Mouse (Mus musculus) spleen, postnatal 10 days (tissue): Measurements from ENCODE around the gene Sycp3.
"Not testable (repeated sequence)": the region's sequence is repeated elsewhere in the genome, so short reads cannot be mapped to it uniquely, and the experiment has no call there.

Experiments
- DNase-seq, 2 experiments: peaks; one replicate each; pipeline ENCODE4 v3.0.0; 2021 to 2022; ENCODE audit warnings: low spot score in 2 of 2

Gene Sycp3

GRCm38 (mm10) chr10:88459502-88459992, at the start of gene Sycp3:
Gene Sycp3 (plus strand): TSS chr10:88459569.
- no peak for DNase-seq

DNA sequence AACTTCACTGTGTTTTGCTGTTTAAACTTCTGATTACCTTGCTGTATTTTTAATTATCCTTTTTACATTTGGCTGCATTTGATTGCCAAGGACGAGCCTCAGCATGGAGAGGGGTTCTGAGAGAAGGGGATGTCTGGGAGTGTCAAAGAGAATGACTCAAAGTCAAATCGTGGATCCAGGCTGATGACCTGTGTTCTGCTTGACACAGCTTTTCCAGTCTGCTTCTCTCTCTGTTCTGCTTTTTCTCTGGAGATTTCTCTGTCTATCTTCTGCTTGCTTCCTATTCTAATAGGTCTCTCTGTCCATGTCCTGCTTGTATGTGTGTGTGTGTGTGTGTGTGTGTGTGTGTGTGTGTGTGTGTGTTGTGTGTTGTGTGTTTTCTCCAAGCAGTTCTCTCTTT, 49.6 kb upstream of the Sycp3 start:
- no peak for DNase-seq

DNA sequence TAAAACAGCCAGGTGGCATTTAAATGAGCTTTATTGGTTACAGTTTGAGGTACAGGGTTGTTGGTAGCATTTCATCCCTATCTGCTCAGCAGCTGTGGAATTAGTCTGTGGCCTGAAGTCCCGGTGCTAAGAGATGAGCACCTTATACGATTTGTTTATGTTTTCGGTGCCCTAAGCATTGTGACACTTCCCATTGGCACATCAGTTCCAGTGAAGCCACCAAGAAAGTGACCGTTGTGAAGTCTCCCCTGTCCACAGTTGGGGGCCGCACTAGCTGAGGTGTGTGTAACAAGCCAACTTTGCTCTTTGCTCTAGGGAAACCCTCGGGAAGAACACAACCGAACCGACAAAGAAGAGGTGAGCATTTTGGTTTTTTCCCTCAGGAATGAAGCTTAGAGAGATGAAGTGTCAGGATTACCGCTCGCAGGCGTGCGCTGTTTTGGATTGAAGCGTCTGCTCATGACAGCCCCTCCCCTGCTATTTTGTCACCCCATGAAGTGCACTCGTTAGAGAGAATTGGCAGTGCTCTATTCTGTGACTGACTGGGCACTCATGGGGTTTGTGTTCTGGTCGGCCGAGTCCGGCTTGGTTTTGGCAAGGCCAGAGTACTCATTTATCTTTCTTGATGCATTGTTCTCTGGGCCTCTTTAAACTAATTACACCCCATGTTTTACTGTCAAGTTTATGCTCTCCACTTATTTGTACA, 46.9 kb upstream of the Sycp3 start:
- DNase-seq: no peak

GRCm38 (mm10) chr10:88417686-88418085, 41.7 kb upstream of the Sycp3 start:
- no peak for DNase-seq

GRCm38 (mm10) chr10:88420141-88420541, 39.2 kb upstream of the Sycp3 start:
- no peak for DNase-seq

- DNase-seq: peak in 1 of 2 experiments; percentile 26
Observed at GRCm38 (mm10) chr10:88420655-88421435, 38.5 kb upstream of the Sycp3 start.

- peak in 1 of 2 experiments; percentile 63 for DNase-seq
Observed at GRCm38 (mm10) chr10:88426158-88426816, 33.1 kb upstream of the Sycp3 start.

GRCm38 (mm10) chr10:88426896-88427295, 32.5 kb upstream of the Sycp3 start:
- no peak for DNase-seq

DNA sequence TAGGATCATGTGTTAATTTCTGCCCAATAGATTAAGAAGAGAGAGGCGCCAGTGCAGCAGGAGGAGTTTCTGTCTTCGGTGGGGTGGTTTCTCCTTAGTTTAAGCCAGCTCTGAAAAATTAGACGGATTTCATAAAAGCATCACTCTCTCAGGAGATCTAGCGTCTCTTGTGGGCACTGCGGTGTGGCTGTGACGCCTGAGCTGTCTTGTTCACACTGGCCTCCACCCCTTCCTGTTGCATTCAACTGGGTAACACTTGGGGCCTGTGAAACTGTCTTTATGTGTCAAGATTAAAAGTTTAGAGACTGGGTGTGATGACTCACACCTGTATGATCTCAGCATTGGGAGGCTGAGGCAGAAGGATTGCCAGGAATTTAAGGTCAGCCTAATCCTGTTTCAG, 31.4 kb upstream of the Sycp3 start:
- no peak for DNase-seq

- DNase-seq: no peak
Observed at GRCm38 (mm10) chr10:88441224-88441623, 18.1 kb upstream of the Sycp3 start.

DNA sequence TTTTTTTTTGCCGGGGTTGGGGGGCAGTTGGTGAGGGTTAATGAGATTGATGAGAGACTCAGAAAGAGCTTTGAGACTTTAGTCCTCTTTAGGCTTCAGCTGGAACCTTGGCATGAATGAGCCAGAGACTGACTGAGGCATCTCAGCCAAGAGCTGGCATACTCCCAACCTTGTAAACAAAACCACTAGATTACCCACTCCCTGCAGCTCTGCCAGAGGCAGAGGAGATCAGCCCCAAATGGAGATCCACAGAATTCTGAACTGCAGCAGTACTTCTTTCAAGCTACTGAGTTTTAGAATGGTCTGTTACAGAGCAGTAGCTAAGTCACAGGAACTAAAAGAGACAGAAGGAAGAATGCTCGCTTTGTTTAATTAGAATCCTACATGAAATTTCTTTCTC, 8.1 kb upstream of the Sycp3 start:
- DNase-seq: no peak

DNA sequence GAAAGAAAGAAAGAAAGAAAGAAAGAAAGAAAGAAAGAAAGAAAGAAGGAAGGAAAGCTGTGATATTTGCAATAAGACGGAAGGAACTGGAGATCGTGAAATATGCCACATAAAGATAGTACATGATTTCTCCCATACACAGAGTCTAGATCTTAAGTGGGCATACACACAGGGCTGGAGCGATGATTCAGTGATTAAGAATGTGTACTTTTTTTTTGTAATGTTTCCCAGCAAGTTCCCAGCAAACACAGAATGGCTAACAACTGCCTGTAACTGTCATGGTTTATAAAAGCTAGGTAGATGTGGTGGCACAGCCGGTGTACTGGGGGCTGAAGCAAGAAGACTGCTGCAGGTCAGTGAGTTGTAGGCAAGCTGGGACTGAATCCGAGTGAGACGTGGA, 7.4 kb upstream of the Sycp3 start:
- DNase-seq: no peak

GRCm38 (mm10) chr10:88457816-88458215, 1.6 kb upstream of the Sycp3 start:
- no peak for DNase-seq

GRCm38 (mm10) chr10:88460122-88460820, 902 bp downstream of the Sycp3 start:
- no peak for DNase-seq

GRCm38 (mm10) chr10:88482866-88483265, 23.5 kb downstream of the Sycp3 start:
- not testable (repeated sequence) for DNase-seq

DNA sequence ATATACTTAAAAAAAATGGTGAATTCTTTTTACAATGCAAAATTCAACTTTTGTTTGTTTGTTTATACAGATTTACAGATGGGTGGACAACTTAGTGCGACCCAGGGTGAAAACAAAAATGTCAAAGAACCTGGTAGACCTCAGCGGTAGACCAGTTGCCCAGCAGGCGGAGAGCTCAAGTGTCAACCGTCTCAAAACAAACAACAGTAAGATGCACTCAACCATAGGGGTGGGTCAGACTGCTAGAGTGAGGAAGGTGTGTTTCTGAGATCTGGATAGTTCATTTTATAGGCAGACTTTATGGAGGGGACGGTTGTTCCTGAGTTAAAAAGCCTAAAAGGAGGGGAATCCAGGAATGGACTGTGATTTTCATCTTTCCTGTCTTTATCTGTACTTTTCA, 29.3 kb downstream of the Sycp3 start:
- DNase-seq: no peak

DNA sequence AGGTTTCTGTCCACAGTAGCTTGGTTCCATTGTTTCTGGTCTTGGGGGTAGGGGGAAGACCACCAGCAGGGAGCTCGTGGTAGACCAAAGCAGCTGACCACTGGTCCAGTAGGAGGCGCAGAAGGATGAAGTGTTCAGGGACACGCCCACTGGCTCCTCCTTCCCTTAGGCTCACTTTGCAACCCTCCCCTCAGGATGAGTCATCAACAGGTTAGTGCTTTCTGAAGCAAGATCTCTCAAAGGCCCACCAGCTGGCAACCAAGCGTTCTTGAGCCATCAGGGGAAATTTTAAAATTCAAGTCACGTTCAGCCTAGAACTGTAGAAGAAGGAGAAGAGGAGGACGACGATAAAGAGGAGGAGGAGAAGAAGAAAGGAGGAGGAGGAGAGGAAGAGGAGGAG, 32.3 kb downstream of the Sycp3 start:
- DNase-seq: no peak

DNA sequence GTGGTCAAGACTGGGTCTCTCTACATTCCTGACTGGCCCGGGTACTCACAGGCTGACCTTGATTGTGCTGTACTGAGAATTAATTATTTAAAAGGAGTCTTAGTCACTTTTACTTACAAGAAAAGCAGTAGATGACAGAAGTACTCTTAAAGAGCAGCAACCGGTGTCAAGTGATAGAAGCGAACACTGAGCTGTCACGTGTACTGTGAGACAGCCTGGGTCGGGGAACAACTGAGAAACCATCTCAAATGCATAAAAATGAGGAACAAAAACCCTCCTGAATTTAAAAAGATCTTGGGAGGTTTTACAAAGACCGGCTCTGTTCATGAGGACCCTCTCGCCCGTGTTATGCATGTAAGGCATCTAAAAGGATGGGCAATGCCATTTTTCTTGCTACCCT, 33.3 kb downstream of the Sycp3 start:
- DNase-seq: no peak

DNA sequence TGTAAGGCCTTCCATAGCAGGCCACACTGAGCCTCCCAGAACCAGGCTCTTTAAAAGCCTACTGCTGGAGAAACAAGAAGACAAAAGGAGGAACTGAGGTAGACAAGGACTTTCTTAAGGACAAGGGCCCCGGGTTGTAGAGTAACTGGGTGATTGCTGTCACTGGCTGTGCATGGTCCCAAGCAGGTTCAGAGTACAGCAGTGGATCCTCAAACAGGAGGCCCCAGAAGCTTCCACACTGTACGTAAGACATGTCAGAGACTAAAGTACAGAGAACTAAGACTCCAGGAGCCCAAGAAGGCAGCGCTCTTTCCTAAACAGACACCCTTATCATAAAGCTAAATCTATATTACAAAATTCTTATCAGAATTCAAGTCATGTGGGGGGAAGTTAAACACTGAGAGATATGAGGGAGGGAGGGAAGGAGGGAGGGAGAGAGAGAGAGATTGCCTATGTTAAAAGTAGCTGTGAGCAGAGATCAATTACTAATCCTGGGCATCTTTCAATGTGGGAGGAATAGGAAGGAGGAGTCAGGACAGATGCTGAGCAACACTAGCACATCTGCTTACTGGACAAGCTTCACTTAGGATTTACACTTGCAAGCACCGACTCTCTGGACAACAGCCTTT, 35.7 kb downstream of the Sycp3 start:
- DNase-seq: no peak

DNA sequence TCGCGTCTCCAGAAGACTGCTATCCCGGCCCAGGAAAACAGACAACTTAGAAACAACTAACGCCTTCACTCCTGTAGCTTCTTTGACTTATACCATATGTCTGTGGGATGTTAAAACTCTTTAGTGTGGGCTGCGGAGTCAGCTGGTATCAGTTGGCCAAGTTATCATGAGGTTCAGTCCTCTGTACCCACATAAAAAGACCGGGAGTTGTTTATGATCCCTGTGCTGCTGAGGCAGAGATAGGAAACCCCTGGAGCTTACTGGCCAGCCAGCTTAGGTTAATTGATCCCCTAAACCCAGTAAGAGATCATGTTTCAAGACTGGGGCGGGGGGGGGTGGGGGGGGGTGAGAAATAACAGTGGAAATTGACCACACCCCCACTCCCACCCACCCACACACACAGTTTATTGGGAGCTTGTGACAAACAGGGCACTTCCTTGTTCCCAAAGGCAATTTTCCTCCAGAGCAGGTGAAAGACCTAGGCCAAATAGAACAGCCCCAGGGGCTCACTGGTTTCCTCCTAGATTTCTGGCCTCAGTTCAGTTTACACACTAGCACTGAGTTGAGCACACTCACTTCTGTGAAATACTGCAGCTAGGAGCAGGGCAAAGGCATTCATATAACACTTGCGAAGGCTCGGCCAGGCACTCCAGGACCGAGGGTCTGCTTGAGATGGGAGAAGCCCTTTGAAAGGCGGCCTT, 37.6 kb downstream of the Sycp3 start:
- DNase-seq: no peak

GRCm38 (mm10) chr10:88499993-88500392, 40.6 kb downstream of the Sycp3 start:
- DNase-seq: no peak
